Mouse (Mus musculus): ENCODE results near the gene Olfr894. TPM values are rescaled to one million over a fixed set of nuclear protein-coding genes. Genes with fewer than 3 reads are reported as not detected.

The Olfr894 gene
- not detected in 2 replicates for polyA plus RNA-seq (2012)

GRCm38 (mm10) chr9:38217755-38218154 lies at the start of gene Olfr894:
Olfr894 (plus strand) TSS chr9:38218055.

GRCm38 (mm10) chr9:38180721-38181120 lies 37.1 kb upstream of the Olfr894 start, which contains the start of gene Olfr891:
Olfr891 (minus strand) TSS chr9:38180821.

DNA sequence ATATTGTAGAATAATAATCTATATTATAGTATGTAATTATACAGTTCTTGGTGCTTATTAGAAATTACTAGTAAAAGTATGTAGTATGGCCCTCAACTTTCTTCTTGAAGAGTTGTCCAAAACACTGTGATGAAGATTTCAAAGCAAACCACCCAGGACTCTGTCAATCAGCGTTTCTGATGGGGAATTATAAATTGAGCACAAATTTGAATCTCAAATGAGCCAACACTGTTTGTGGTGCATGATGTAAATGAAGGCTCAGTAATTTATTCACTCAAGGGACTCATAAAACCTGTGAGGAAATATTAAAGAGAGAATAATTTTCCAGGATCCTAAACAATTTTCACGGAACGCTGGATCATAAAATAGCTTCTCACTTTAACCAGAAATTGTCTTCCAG lies 9.8 kb upstream of the Olfr894 start, which contains the start of gene Olfr893:
Gene Olfr893 (plus strand): TSS at position 301 of the 400 bp plus-strand sequence.

DNA sequence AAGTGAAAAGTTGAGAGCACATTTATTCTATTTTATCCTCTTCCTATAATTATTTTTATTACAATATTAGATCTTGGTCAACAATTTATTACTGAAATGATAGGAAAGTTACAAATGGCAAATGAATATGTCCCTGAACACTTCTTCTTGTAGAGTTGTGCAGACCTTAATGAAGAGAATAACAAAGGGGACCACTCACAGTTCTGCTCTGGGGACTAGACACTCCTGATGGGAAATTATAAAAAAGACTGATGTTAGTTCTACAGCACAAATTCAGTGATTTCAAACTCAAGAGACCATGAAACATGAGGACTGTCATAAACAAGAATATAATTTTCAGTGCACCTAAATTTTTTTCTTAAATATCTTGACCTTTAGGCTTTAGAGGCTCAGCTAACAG lies 34.6 kb downstream of the Olfr894 start, which contains the start of gene Olfr143:
Gene Olfr143 (plus strand): TSS at position 301 of the 400 bp plus-strand sequence.

DNA sequence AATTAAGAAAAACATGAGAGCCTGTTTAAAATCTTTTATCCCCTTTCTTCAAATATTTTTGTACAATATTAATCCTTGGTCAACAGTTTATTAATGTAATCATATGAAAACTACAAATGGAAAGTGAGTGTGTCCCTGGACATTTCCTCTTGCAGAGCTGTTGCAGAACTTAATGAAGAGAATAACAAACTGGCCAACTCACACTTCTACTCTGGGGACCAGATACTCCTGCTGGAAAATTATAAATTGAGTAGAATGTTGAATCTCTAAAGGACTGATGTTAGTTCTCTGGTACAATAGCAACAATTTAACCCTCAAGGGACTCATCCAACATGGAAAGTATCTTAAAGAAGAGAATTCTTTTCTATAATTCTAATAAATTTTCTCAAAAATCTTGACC lies 49.7 kb downstream of the Olfr894 start, which contains the start of gene Olfr895:
Gene Olfr895 (plus strand): TSS at position 301 of the 400 bp plus-strand sequence.

Other genes with a start within 250 kb of the Olfr894 start
- not detected in 2 replicates for gene Olfr881, start 226.2 kb upstream of the Olfr894 start, polyA plus RNA-seq (2012)
- gene Olfr883, start 192.2 kb upstream of the Olfr894 start, polyA plus RNA-seq (2012): not detected in 2 replicates
- gene Olfr884, start 171.5 kb upstream of the Olfr894 start, polyA plus RNA-seq (2012): not detected in 2 replicates
- not detected in 2 replicates for gene Olfr885, start 156.7 kb upstream of the Olfr894 start, polyA plus RNA-seq (2012)
- gene Olfr887, start 134.0 kb upstream of the Olfr894 start, polyA plus RNA-seq (2012): 0.03 TPM in 1 of 2 replicates, not detected in the other
- not detected in 2 replicates for gene Olfr888, start 109.9 kb upstream of the Olfr894 start, polyA plus RNA-seq (2012)
- not detected in 2 replicates for gene Olfr889, start 102.9 kb upstream of the Olfr894 start, polyA plus RNA-seq (2012)
- not detected in 2 replicates for gene Olfr890, start 75.5 kb upstream of the Olfr894 start, polyA plus RNA-seq (2012)
- not detected in 2 replicates for gene Olfr891, start 37.2 kb upstream of the Olfr894 start, polyA plus RNA-seq (2012)
- not detected in 2 replicates for gene Olfr893, start 9.7 kb upstream of the Olfr894 start, polyA plus RNA-seq (2012)
- not detected in 2 replicates for gene Olfr143, start 34.7 kb downstream of the Olfr894 start, polyA plus RNA-seq (2012)
- gene Olfr895, start 49.8 kb downstream of the Olfr894 start, polyA plus RNA-seq (2012): not detected in 2 replicates
- not detected in 2 replicates for gene Olfr896-ps1, start 73.1 kb downstream of the Olfr894 start, polyA plus RNA-seq (2012)
- gene Olfr25, start 111.0 kb downstream of the Olfr894 start, polyA plus RNA-seq (2012): 0.02 TPM in 1 of 2 replicates, not detected in the other
- gene Olfr898, start 130.4 kb downstream of the Olfr894 start, polyA plus RNA-seq (2012): 0.03 and 0.04 TPM in 2 replicates
- not detected in 2 replicates for gene Olfr250, start 148.8 kb downstream of the Olfr894 start, polyA plus RNA-seq (2012)
- gene Olfr251, start 159.0 kb downstream of the Olfr894 start, polyA plus RNA-seq (2012): not detected in 2 replicates
- gene Olfr147, start 183.6 kb downstream of the Olfr894 start, polyA plus RNA-seq (2012): not detected in 2 replicates
- not detected in 2 replicates for gene Olfr901, start 211.4 kb downstream of the Olfr894 start, polyA plus RNA-seq (2012)
- not detected in 2 replicates for gene Olfr902, start 229.6 kb downstream of the Olfr894 start, polyA plus RNA-seq (2012)
- 0.02 TPM in 1 of 2 replicates, not detected in the other for gene Olfr904, start 245.1 kb downstream of the Olfr894 start, polyA plus RNA-seq (2012)